Mouse (Mus musculus) hindbrain, embryonic 13.5 days (tissue): ENCODE measurements around the gene E130311K13Rik. TPM values are rescaled to one million over a fixed set of nuclear protein-coding genes. Genes with fewer than 3 reads are reported as not detected.

Experiments
- ATAC-seq: fragments of 200-750 bp; cut with Nextera tagmentation; 2 replicates; pipeline ENCODE4 v1.8.0; 2017; ENCODE audit warnings: moderate TSS enrichment; ENCODE audit not compliant: low FRiP score
- H3K27ac ChIP-seq: fragments of 300-500 bp; sonication (generic); 2 replicates; pipeline ENCODE4 v1.5.1; 2015; ENCODE audit warnings: inconsistent platforms, mild to moderate bottlenecking, moderate library complexity
- H3K27me3 ChIP-seq: fragments of 300-500 bp; sonication (generic); 2 replicates; pipeline ENCODE4 v1.6.1; 2015; ENCODE audit warnings: mild to moderate bottlenecking, inconsistent platforms
- H3K36me3 ChIP-seq: fragments of 300-500 bp; sonication (generic); 2 replicates; pipeline ENCODE4 v1.6.1; 2015; ENCODE audit warnings: mild to moderate bottlenecking, inconsistent platforms
- H3K4me1 ChIP-seq: fragments of 300-500 bp; sonication (generic); replicated peaks from 2 replicates; pipeline ENCODE4 v1.6.1; 2015; ENCODE audit warnings: inconsistent platforms
- H3K4me2 ChIP-seq: fragments of 300-500 bp; sonication (generic); 2 replicates; pipeline ENCODE4 v1.6.1; 2015; ENCODE audit warnings: inconsistent platforms, mild to moderate bottlenecking, moderate library complexity
- H3K4me3 ChIP-seq: fragments of 300-500 bp; sonication (generic); 2 replicates; pipeline ENCODE4 v1.5.1; 2015; ENCODE audit warnings: mild to moderate bottlenecking, inconsistent platforms
- H3K9ac ChIP-seq: fragments of 300-500 bp; sonication (generic); 2 replicates; pipeline ENCODE4 v1.6.1; 2015; ENCODE audit warnings: mild to moderate bottlenecking, inconsistent platforms
- H3K9me3 ChIP-seq: fragments of 300-500 bp; sonication (generic); 2 replicates; pipeline ENCODE4 v1.6.1; 2016; ENCODE audit warnings: inconsistent platforms
- WGBS: fragments of 180-500 bp; shearing (Covaris S2); methylation state at CpG from one replicate; pipeline ENCODE4 v1.1.7; 2015; 5-methylcytosine and 5-hydroxymethylcytosine counted together
- polyA plus RNA-seq: library from polyadenylated mRNA; unstranded; fragments of >200 nt; fragmentation: Nextera tagmentation; extraction: Ambion mirVana; gene quantifications from 2 replicates; pipeline ENCODE4 v1.2.1, GENCODE M21; 2015

Gene E130311K13Rik
- polyA plus RNA-seq, 1 experiment from 2014 or later = 5.3 TPM

DNA sequence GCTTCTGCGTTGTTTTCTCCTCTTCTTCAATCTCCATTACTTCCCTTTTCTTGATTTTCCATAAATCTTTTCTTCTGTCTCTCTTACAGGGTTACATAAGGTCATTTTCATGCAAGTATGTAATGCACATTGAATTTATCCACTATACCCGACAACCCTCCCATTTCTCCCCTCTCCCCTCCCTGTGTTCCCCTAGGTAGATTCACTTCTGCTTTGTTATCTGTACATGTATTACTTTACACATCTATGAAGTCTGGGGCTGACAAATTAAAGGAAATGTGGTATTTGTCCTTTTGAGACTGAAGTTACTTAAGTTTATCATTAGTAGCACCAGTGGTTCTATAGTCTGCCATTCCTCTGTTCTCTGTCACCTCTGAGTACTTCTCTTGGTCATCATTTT lies 48.2 kb downstream of the E130311K13Rik start:
- H3K4me1 ChIP-seq = peaks cover 8% of the 10 kb centered on the region
- H3K9me3 ChIP-seq = peaks cover 9% of the 10 kb centered on the region; the same call in 1 of the 2 replicates
- H3K27ac ChIP-seq = no peak overlapping the region
- no peak for ATAC-seq
- 86% methylated on average over 2 of the region's 2 CpGs for whole genome bisulfite sequencing
- H3K4me2 ChIP-seq = no peak overlapping the region
- no peak overlapping the region for H3K4me3 ChIP-seq
- no peak overlapping the region for H3K9ac ChIP-seq
- peaks cover 15% of the 10 kb centered on the region for H3K36me3 ChIP-seq
- no peaks in the 10 kb centered on the region for H3K27me3 ChIP-seq

DNA sequence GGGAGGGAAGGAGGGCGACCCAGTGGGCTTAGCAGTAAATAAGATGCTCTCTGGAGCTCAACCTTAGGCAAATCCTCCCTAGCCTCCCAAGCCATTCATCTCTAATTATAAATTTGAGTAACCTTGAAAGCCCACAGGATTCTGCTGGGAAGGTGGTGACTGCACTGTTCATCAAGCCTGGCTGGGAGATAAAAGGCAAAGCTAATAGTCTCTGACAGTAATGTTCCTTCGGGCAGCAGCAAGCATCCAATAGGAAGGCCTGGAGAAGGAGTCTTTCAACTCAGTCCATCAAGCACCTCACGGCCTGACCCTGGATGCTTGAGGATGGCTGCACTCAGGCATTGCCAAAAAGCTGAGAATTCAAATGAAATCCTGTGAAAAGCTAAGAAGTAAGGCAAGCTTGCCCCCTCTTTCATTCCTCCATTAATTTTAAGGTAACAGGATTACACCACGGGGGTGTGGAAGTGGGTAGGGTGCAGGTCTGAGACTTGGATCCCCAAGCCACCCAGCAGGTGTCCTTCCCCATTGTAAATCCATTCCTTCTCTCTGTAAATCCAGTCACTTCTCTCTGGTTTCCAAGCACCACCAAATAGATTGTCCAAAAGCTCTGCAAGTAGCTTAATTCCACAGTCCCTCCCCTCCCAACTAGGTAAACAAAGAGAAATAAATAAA lies 50.1 kb downstream of the E130311K13Rik start:
- H3K36me3 ChIP-seq = no peaks in the 10 kb centered on the region
- WGBS = 41% methylated on average over 4 of the region's 4 CpGs
- peaks cover 8% of the 10 kb centered on the region for H3K4me1 ChIP-seq
- ATAC-seq = peak; percentile 68
- no peaks in the 10 kb centered on the region for H3K27me3 ChIP-seq
- H3K9ac ChIP-seq = no peak overlapping the region
- no peak overlapping the region for H3K4me2 ChIP-seq
- H3K4me3 ChIP-seq = no peak overlapping the region
- peak overlapping the region; percentile 62 for H3K27ac ChIP-seq
- H3K9me3 ChIP-seq = no peaks in the 10 kb centered on the region

DNA sequence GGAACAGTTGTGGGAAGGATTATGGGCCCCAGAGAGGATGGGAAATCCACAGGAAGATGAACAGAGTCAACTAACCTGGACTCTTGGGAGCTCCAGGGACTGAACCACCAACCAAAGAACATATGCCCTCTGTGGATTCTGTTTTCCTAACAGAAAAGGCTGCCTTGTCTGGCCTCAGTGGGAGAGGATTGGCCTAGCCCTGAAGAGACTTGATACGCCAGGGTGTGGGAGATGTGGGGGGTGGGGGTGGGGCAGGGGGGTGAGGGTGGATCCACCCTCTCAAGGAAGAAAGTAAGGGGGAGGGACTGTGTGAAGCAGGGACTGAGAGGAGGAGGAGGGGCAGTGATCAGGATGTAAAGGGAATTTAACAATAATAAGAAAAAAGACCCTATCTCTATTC lies 56.5 kb downstream of the E130311K13Rik start:
- Histone ChIP-seq H3K27ac (no peak overlapping the region), H3K4me1 (peaks cover 11% of the 10 kb centered on the region; the same call in 1 of the 2 replicates), H3K36me3 (no peaks in the 10 kb centered on the region), H3K4me3 (no peak overlapping the region), H3K9me3 (no peaks in the 10 kb centered on the region), H3K27me3 (no peaks in the 10 kb centered on the region), H3K4me2 (no peak overlapping the region), H3K9ac (no peak overlapping the region)
- WGBS = 28% methylated on average over 1 of the region's 1 CpGs
- no peak for ATAC-seq

DNA sequence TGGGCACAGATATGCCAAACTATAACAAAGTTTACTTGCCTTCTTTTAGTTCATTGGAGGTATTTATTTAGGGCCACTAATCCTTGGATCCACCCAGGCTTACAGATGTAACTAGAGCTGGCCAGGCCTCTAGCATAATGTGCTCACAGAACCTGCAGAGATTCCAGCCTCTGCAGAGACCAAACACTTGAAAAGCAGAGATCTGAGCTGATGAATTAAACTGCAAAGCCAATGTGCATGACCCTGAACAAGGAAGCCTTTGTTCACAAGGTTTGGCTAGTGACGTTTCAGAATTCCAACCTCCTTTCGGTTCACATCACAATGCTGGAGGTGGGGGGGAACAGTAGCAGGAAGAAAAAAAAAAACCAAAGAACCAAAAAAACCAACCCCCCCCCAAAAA lies 58.0 kb downstream of the E130311K13Rik start:
- no peak overlapping the region for H3K27ac ChIP-seq
- 12% methylated on average over 2 of the region's 2 CpGs for WGBS

DNA sequence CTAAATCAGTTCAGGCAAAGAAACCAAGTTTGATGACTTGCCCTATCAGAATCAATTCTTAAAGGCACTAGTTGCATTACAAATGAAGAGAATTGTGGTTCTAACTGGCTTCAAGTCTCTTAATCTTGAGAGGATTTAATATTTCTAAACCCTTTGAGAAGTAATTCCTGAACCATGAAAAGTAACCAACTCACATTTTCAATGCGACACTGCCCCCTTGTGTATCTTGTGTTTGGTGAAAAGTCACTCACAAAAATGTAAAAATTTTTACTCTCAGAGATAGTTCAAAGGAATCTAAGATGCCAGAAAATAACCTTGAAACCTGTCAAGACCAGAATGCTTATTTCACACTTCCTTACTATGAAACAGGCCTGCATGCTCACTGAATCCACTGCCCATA lies 61.0 kb downstream of the E130311K13Rik start:
- Histone ChIP-seq H3K4me2 (no peak overlapping the region), H3K36me3 (no peaks in the 10 kb centered on the region), H3K9me3 (no peaks in the 10 kb centered on the region), H3K27ac (no peak overlapping the region), H3K4me3 (no peak overlapping the region), H3K9ac (no peak overlapping the region), H3K4me1 (peaks cover 16% of the 10 kb centered on the region; the same call in 1 of the 2 replicates), H3K27me3 (no peaks in the 10 kb centered on the region)
- no peak for ATAC-seq
- 79% methylated on average over 1 of the region's 1 CpGs for WGBS

More for the DNA sequence above, 58.0 kb downstream of the E130311K13Rik start:
- no peak for ATAC-seq
- peaks cover 11% of the 10 kb centered on the region; the same call in 1 of the 2 replicates for H3K4me1 ChIP-seq
- H3K36me3 ChIP-seq = no peaks in the 10 kb centered on the region
- no peaks in the 10 kb centered on the region for H3K27me3 ChIP-seq
- H3K4me3 ChIP-seq = no peak overlapping the region
- H3K9ac ChIP-seq = no peak overlapping the region
- H3K4me2 ChIP-seq = no peak overlapping the region
- no peaks in the 10 kb centered on the region for H3K9me3 ChIP-seq

DNA sequence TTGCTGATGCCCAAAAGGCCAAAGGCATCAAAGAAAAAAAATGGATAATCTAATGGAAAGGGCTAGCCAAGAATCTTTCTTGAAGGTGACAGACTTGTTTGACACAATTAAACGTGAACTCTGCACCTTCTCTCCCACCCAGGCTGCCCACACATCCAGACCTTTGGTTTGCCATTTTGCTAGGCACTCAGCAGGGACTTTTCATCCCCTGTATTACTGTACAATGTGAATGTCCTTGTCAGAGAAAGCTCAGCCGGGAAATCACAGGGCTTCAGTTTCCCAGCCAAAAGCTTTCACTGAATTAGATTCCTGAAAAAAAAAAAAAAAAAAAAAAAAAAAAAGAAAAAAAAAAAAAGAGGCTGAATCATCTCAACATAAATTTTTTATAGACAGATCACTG lies 64.2 kb downstream of the E130311K13Rik start:
- Histone ChIP-seq H3K4me3 (no peak overlapping the region), H3K9ac (no peak overlapping the region), H3K36me3 (no peaks in the 10 kb centered on the region), H3K4me2 (no peak overlapping the region), H3K27ac (no peak overlapping the region), H3K4me1 (peaks cover 10% of the 10 kb centered on the region; the same call in 1 of the 2 replicates), H3K27me3 (no peaks in the 10 kb centered on the region), H3K9me3 (no peaks in the 10 kb centered on the region)
- 54% methylated on average over 2 of the region's 2 CpGs for WGBS
- no peak for ATAC-seq

Other genes with a start within 250 kb of the E130311K13Rik start
- 11.1 and 12.2 TPM in 2 replicates for gene Plch1, start 30.0 kb downstream of the E130311K13Rik start, polyA plus RNA-seq
- gene Slc33a1, start 35.3 kb upstream of the E130311K13Rik start, polyA plus RNA-seq = 15.1 and 15.5 TPM in 2 replicates
- gene Gmps, start 46.6 kb upstream of the E130311K13Rik start, polyA plus RNA-seq = 44.5 and 47.4 TPM in 2 replicates
- gene Vmn2r1, start 152.1 kb upstream of the E130311K13Rik start, polyA plus RNA-seq = 0.09 and 0.19 TPM in 2 replicates
- gene Vmn2r2, start 212.5 kb upstream of the E130311K13Rik start, polyA plus RNA-seq = not detected in 2 replicates